ENCODE assay signal across 8 mouse cellular contexts in genomic region chr9:88719989-88720537, GRCm38 (mm10). TPM values are rescaled to one million over a fixed set of nuclear protein-coding genes. Genes with fewer than 3 reads are reported as not detected.
A peak's percentile ranks its signal among the peaks of the same experiment; 100 is the strongest.
DNase-seq lines count a peak whose midpoint lies in the region; ATAC-seq lines count a peak whose summit lies in the region.
"Not testable (repeated sequence)": the region's sequence is repeated elsewhere in the genome, so short reads cannot be mapped to it uniquely, and the experiment has no call there.

TSS of gene Mthfsl (minus strand) at chr9:88720296.

- peak; percentile 7 for DNase-seq in ES-CJ7 (ENCODE audit: low read depth, low spot score)
- not testable (repeated sequence) for DNase-seq in forebrain, embryonic 11.5 days (ENCODE audit: low spot score)
- DNase-seq in midbrain, embryonic 14.5 days = peak; percentile 41

- not testable (repeated sequence) for H3K4me1 ChIP-seq in forebrain, embryonic 11.5 days (replicated peaks; ENCODE audit: control insufficient read depth, insufficient read depth, low read length); heart, embryonic 15.5 days (replicated peaks); kidney, embryonic 16.5 days (ENCODE audit: insufficient read depth, low read length); limb, embryonic 13.5 days; midbrain, embryonic 14.5 days (ENCODE audit: control insufficient read depth, insufficient read depth, low read length); stomach, embryonic 14.5 days (ENCODE audit: control insufficient read depth, insufficient read depth, low read length)

- 33% methylated on average over 11 of the region's 12 CpGs for WGBS in forebrain, embryonic 11.5 days
- 20% methylated on average over 11 of the region's 12 CpGs for WGBS in heart, embryonic 15.5 days
- WGBS in kidney, embryonic 16.5 days = 18% methylated on average over 11 of the region's 12 CpGs
- 28% methylated on average over 11 of the region's 12 CpGs for WGBS in limb, embryonic 13.5 days
- 29% methylated on average over 11 of the region's 12 CpGs for WGBS in midbrain, embryonic 14.5 days
- WGBS in stomach, embryonic 14.5 days = 15% methylated on average over 11 of the region's 12 CpGs

- not testable (repeated sequence) for H3K9ac ChIP-seq in forebrain, embryonic 11.5 days (ENCODE audit: low read length); heart, embryonic 15.5 days; stomach, embryonic 14.5 days (replicated peaks; ENCODE audit: low read depth, low read length)
- H3K9ac ChIP-seq in kidney, embryonic 16.5 days (replicated peaks; ENCODE audit: low read length) = peak within 1 kb of the TSS; percentile 44; the same call in 1 of the 2 replicates
- H3K9ac ChIP-seq in limb, embryonic 13.5 days = 0 out of 2 replicates have a peak within 1 kb of the TSS, but pooled peaks have one; percentile 39
- H3K9ac ChIP-seq in midbrain, embryonic 14.5 days (replicated peaks; ENCODE audit: low read length) = peak within 1 kb of the TSS; percentile 42; the same call in 1 of the 2 replicates

- peak within 1 kb of the TSS; percentile 19; the same call in 1 of the 2 replicates for H3K4me3 ChIP-seq in forebrain, embryonic 11.5 days (ENCODE audit: low read depth, low read length)
- H3K4me3 ChIP-seq in heart, embryonic 15.5 days = peak within 1 kb of the TSS; percentile 43
- H3K4me3 ChIP-seq in kidney, embryonic 16.5 days (ENCODE audit: low read length) = peak within 1 kb of the TSS; percentile 37
- H3K4me3 ChIP-seq in limb, embryonic 13.5 days = peak within 1 kb of the TSS; percentile 41
- peak within 1 kb of the TSS; percentile 33 for H3K4me3 ChIP-seq in midbrain, embryonic 14.5 days (replicated peaks; ENCODE audit: low read depth, low read length)
- peak within 1 kb of the TSS; percentile 22; the same call in 1 of the 2 replicates for H3K4me3 ChIP-seq in stomach, embryonic 14.5 days (ENCODE audit: low read depth, low read length)

- H3K36me3 ChIP-seq in forebrain, embryonic 11.5 days (ENCODE audit: control insufficient read depth, insufficient read depth, low read length); heart, embryonic 15.5 days; kidney, embryonic 16.5 days (ENCODE audit: insufficient read depth, low read length); limb, embryonic 13.5 days; midbrain, embryonic 14.5 days (ENCODE audit: control insufficient read depth, insufficient read depth, low read length); stomach, embryonic 14.5 days (ENCODE audit: control insufficient read depth, insufficient read depth, low read length): not testable (repeated sequence)

- peak; percentile 34 for ATAC-seq in cerebellum, adult (ENCODE audit: insufficient number of reproducible peaks, low FRiP score, low TSS enrichment)
- peak; percentile 40 for ATAC-seq in forebrain, embryonic 11.5 days (replicated peaks; ENCODE audit: low FRiP score)
- peak; percentile 50; the same call in 1 of the 2 replicates for ATAC-seq in heart, embryonic 15.5 days (replicated peaks; ENCODE audit: insufficient number of reproducible peaks, insufficient read depth, low FRiP score, low read depth)
- peak; percentile 66; the same call in 1 of the 2 replicates for ATAC-seq in kidney, embryonic 16.5 days (ENCODE audit: low FRiP score, low TSS enrichment)
- ATAC-seq in limb, embryonic 13.5 days (ENCODE audit: low FRiP score, low read depth) = peak; percentile 60; the same call in 1 of the 2 replicates
- ATAC-seq in midbrain, embryonic 14.5 days (ENCODE audit: low FRiP score, low TSS enrichment) = peak; percentile 57
- ATAC-seq in stomach, embryonic 14.5 days (ENCODE audit: insufficient number of reproducible peaks, insufficient read depth, low FRiP score, low read depth) = peak; percentile 39

- not testable (repeated sequence) for H3K27me3 ChIP-seq in forebrain, embryonic 11.5 days (ENCODE audit: control insufficient read depth, insufficient read depth, low read length); heart, embryonic 15.5 days; kidney, embryonic 16.5 days (ENCODE audit: insufficient read depth, low read length); limb, embryonic 13.5 days; midbrain, embryonic 14.5 days (ENCODE audit: control insufficient read depth, insufficient read depth, low read length); stomach, embryonic 14.5 days (ENCODE audit: control insufficient read depth, insufficient read depth, low read length)

- peak within 1 kb of the TSS; percentile 36; the same call in 1 of the 2 replicates for H3K4me2 ChIP-seq in forebrain, embryonic 11.5 days (ENCODE audit: low read depth, low read length, severe bottlenecking)
- H3K4me2 ChIP-seq in heart, embryonic 15.5 days = peak within 1 kb of the TSS; percentile 63
- peak within 1 kb of the TSS; percentile 49 for H3K4me2 ChIP-seq in kidney, embryonic 16.5 days (replicated peaks; ENCODE audit: low read depth, low read length)
- peak within 1 kb of the TSS; percentile 57 for H3K4me2 ChIP-seq in limb, embryonic 13.5 days (replicated peaks)
- peak within 1 kb of the TSS; percentile 52 for H3K4me2 ChIP-seq in midbrain, embryonic 14.5 days (ENCODE audit: low read length)
- peak within 1 kb of the TSS; percentile 42 for H3K4me2 ChIP-seq in stomach, embryonic 14.5 days (replicated peaks; ENCODE audit: low read depth, low read length)

- not testable (repeated sequence) for H3K9me3 ChIP-seq in forebrain, embryonic 11.5 days (ENCODE audit: control insufficient read depth, low read length); heart, embryonic 15.5 days (replicated peaks); kidney, embryonic 16.5 days (ENCODE audit: low read length); limb, embryonic 13.5 days; midbrain, embryonic 14.5 days (ENCODE audit: control insufficient read depth, low read length); stomach, embryonic 14.5 days (ENCODE audit: control insufficient read depth, low read depth, low read length)

- H3K27ac ChIP-seq in forebrain, embryonic 11.5 days (ENCODE audit: low read depth, low read length) = 0 out of 2 replicates have a peak within 1 kb of the TSS, but pooled peaks have one; percentile 18
- peak within 1 kb of the TSS; percentile 76 for H3K27ac ChIP-seq in heart, embryonic 15.5 days
- H3K27ac ChIP-seq in kidney, embryonic 16.5 days (ENCODE audit: low read length) = peak within 1 kb of the TSS; percentile 72
- peak within 1 kb of the TSS; percentile 75; the same call in 1 of the 2 replicates for H3K27ac ChIP-seq in limb, embryonic 13.5 days
- H3K27ac ChIP-seq in midbrain, embryonic 14.5 days (replicated peaks; ENCODE audit: low read depth, low read length) = peak within 1 kb of the TSS; percentile 80
- peak within 1 kb of the TSS; percentile 44; the same call in 1 of the 2 replicates for H3K27ac ChIP-seq in stomach, embryonic 14.5 days (ENCODE audit: low read length)

RNA-seq across cellular contexts. Expression of gene Mthfsl, which starts in this region (rescaled TPM):
- polyA plus RNA-seq in forebrain, embryonic 11.5 days (2014; fragmentation: Nextera tagmentation; extraction: Ambion mirVana) = 21.6 and 25.6 TPM in 2 replicates
- 29.7 and 34.0 TPM in 2 replicates for polyA plus RNA-seq in heart, embryonic 15.5 days (2015; fragmentation: Nextera tagmentation; extraction: Ambion mirVana)
- polyA plus RNA-seq in kidney, embryonic 16.5 days (2015; fragmentation: Nextera tagmentation; extraction: Ambion mirVana) = 37.9 and 50.8 TPM in 2 replicates
- 42.9 and 45.4 TPM in 2 replicates for polyA plus RNA-seq in limb, embryonic 13.5 days (2015; fragmentation: Nextera tagmentation; extraction: Ambion mirVana)
- polyA plus RNA-seq in midbrain, embryonic 14.5 days (2014; fragmentation: Nextera tagmentation; extraction: Ambion mirVana) = 40.7 and 42.9 TPM in 2 replicates
- 33.2 and 45.8 TPM in 2 replicates for polyA plus RNA-seq in stomach, embryonic 14.5 days (2014; fragmentation: Nextera tagmentation; extraction: Ambion mirVana)

Comparison
In these comparisons a context has a peak if more than half of its experiments do, and no peak if none do; other contexts are left out.
1. H3K27ac ChIP-seq: peak in every context shown above with its lines; median percentile 80 in midbrain, embryonic 14.5 days; 76 in heart, embryonic 15.5 days; 75 in limb, embryonic 13.5 days; 72 in kidney, embryonic 16.5 days; 44 in stomach, embryonic 14.5 days; 18 in forebrain, embryonic 11.5 days.